Mouse (Mus musculus) induced T-regulatory cell, adult 2 months (primary cell): ENCODE measurements around the gene Kif13a.
A peak's percentile ranks its signal among the peaks of the same experiment; 100 is the strongest.

ENCODE experiments used
- DNase-seq: peaks from one replicate; pipeline ENCODE4 v3.0.0-alpha.2; 2012; ENCODE audit warnings: low read depth

Gene Kif13a

GRCm38 (mm10) chr13:46777461-46777860 lies 152.2 kb downstream of the Kif13a start:
- DNase-seq: no peak

- DNase-seq: no peak
These were observed 152.9 kb downstream of the Kif13a start for GRCm38 (mm10) chr13:46776636-46777305.

GRCm38 (mm10) chr13:46774998-46775397 lies 154.7 kb downstream of the Kif13a start:
- DNase-seq: no peak

DNA sequence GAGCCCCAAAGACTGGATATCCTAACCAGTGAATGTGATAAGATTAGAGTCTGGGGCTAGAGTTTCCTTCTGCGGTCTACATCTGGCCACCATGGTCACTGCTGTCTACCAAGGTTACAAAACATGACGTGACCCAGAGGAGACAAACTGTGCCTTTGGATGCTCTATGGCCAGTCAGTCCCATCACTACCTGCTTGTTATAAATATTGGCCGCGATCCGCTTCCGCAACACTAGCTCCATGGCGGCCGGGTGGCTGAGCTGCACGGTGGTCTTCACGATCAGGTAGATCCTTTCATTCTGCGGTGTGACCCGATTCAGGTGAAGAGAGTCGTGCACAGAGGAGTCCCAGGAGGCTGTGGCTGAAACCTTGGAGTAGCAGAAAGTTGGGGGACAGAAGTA lies 157.1 kb downstream of the Kif13a start:
- no peak for DNase-seq

- DNase-seq: no peak
These were observed 164.3 kb downstream of the Kif13a start for GRCm38 (mm10) chr13:46765361-46765760.

- no peak for DNase-seq
These were observed 166.5 kb downstream of the Kif13a start for GRCm38 (mm10) chr13:46763210-46763609.

GRCm38 (mm10) chr13:46760921-46761320 lies 168.7 kb downstream of the Kif13a start:
- DNase-seq: no peak

DNA sequence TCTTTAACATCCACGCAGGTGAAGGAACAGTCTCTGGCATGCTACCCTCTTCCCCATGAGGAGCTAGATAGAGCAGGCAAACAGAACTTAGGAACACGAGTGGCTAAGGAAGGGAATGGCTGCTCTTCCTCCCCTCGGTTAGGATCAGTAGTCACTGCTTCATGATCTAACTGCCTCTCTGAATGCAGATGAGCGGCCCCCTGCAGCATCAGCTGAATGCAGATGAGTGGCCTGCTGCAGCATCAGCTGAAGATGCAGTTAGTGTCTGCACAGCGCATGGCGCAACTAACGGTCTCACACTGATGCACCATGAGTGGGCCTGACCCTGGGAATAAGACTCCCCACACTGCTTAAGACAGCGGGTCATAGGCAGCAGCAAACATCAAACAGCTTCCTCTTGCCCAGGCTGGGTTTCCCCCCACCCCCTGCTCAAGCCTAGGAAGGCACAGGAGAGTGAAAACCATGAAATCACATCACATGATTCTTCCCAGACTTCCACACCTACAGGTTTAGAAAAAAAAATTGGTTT lies 170.3 kb downstream of the Kif13a start:
- no peak for DNase-seq

DNA sequence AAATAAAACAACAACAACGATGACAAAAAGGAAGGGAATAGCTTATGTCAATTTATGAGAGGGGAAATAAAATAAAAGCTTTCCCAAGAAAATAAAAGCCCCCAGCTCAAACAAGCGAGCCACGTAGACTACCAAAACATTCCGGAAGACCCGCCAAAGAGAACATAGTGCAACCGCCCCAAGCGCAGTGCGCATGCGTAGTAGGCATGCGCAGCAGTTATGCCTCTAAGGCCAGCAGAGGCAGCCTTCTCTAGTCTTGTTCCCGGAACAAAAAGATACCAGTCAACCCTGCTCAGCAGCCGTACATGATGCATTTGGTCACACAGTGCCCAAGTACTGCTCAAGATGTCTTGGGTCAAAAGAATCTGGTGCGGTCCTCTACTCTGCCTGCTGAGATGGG lies 171.0 kb downstream of the Kif13a start:
- DNase-seq: no peak

DNA sequence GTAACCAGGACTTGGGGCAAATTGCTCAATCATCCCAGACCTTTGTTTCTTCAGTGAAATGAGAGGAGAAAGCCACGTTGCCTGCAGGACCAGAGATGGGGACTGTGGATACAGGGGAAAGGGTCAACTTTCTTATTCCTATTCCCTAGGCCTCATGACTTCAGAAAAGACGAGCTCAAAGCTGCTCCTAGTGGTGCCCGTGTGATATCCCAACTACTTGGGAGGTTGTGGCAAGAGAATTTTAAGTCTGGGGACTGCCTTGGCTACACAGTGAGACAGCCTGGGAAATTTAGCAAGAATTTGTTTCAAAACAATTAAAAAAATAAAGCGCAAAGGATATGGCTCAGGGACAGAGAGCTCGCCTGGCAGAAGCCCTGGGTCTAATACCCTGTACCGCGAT lies 171.7 kb downstream of the Kif13a start:
- no peak for DNase-seq

DNA sequence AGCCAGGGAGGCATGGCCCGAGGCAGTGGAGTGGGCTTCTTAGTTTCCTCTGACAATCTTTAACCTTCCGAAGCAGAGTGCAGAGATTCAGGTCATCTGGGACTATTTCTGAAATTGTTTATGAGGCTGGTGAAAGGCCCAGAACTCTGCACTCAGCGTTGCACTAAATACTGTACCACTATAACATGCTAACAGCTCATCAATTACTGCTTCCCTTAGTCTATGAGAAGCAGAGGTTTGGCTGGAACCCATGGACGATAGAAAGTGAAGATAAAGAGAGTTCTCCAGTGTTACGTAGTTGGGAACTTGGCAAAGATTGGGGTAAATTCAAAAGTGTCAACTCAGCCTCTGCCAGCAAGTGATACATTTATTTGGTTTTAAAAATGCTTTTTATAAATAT lies 176.4 kb downstream of the Kif13a start:
- no peak for DNase-seq

GRCm38 (mm10) chr13:46752566-46753229 lies 177.0 kb downstream of the Kif13a start:
- no peak for DNase-seq

DNA sequence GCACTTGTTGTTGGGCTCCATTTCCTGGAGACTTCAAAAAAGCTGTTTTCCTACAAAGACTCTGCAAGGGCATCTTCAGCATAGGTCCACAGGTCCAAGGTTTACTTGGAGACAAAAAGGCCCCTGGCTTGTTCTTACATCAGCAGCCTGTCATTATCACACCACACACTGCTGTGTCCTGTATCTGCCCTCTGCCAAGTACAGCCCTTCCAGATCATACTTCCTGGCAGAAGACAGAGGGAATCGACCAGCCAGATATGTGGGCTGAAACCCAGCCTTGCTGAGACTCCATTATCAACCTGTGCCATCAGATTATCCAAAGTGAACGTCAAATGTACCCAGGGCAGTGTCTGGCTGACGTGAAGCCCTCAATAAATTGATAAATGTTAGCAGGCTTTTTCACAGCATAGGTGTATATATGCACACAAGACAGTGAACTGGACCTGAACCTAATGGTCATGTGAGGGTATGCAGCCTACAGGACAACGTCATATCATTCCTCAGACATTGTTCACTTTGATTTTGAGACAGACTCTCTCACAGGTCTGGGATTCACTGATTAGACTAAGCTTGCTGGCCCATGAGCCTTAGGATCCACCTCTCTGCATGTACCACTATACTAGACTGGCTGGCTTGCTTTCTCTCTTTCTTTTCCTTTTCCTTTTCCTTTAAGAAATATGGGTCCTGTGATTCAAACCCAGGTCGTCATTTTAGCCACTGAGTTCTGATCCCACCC lies 181.4 kb downstream of the Kif13a start:
- no peak for DNase-seq

DNA sequence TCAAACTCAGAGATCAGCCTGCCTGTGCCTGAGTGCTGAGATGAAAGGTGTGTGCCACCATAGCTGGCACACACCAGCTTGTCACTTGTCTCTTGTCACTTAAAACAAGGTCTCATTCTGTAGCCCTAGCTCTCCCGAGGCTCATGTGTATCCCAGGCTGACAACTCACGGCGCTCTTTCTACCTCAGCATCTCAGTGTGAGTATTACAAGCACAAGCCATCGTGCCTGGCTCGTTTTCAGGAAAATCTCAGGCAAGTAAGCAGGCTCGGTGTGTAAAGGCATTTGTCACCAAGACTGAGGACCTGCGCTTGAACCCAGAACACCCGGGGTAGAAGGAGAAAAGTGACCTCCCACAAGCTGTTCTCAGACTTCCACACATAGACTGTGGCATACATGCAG lies 185.8 kb downstream of the Kif13a start:
- no peak for DNase-seq

- no peak for DNase-seq
These were observed 187.3 kb downstream of the Kif13a start for GRCm38 (mm10) chr13:46742367-46742766.

GRCm38 (mm10) chr13:46739426-46739825 lies 190.2 kb downstream of the Kif13a start:
- no peak for DNase-seq

DNA sequence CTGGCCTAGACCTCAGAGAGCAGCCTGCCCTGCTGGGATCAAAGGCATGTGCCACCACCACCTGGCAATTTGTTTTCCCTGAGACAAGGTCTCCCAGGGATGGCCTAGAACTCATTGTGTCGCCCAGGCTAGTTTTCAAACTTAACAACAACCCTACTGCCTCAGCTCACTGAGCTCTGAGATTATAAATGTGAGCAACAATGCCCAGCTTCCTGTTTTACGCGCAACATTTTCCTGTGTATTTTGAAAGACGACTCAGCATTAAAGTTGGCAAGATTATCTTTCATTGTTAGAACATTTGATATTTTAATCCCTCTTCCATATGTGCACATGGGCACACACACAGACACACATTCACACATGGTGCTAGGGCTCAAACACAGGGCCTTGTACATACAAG lies 192.2 kb downstream of the Kif13a start:
- DNase-seq: peak; percentile 40

DNA sequence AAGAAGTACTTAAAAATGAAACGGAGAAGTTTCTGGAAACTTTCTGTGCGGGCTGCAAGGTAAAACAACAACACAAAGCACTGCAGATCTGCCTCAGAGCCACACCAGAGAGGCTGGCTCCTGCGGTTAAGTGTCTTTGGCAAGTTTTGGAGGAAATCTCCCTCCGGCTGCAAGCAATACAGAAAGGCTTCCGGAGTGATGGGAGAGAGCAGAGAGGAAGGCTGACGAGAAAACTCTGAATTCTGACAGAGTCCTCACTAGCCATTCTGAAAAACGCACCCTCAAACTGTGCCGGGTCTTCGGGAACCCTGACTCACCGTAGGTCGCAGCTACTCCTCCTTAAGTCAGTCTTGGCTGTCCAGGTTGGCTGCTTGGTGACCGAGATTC lies 193.2 kb downstream of the Kif13a start:
- DNase-seq: peak; percentile 79

DNA sequence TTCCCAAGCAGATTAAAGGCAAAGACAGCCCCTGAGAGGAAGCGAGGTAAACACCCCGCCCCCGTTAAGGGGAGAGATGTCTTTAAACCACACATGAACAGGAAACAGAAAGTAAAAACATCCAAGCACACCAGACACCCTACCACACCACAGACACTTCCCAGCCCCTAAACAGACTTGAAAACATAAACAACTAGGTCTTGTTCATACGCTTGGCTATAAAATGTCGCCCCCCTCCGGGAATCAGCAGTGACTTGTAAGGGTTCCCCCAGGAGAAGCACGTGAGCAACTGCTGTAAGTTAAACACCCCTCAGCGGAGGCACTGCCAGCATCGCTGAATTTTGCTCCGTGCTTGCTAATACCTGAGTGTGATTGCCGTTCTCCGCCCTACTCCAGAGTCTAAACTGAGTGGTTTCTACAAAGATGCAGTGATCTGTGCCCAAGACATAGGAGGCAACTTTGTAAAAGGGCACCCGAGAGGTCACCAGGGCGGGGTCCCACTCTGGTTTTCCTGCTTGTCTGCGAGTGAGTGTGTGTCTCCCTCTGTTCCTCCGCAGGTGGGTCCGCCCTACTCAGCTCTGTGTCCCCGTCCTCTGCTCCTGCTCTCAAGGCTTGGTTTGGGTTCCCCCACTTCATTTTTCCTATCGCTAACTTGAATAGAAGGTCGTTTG lies 193.7 kb downstream of the Kif13a start:
- DNase-seq: peak; percentile 91

DNA sequence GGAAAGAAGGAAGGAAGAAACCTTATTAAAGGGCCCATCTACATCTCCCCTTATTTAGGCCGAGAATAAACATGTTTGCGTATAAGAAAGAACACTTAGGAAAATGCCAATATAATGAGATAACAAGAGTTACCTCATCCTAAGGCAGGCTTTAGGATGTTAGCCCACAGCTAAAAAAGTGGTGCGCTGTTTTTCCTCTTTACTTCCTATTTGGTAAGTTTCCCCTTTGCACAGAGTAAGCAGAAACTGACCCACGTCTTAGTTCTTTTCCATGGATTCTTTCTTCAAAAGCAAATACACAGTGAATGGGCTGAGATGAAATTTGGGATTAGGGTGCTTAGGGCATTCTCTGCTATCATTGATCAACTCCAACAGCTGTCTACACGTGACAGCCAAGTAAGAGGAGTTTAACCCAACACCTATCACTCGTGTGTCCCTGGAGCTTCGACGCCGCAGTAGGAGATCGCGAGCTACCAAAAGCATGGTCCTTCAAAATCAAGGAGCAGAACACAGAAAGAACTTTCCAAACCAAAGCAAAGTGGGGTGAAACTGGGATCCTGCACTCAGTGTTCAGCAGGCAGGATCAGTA lies 194.4 kb downstream of the Kif13a start:
- DNase-seq: no peak

GRCm38 (mm10) chr13:46729998-46730397 lies 199.7 kb downstream of the Kif13a start:
- DNase-seq: no peak

GRCm38 (mm10) chr13:46728411-46728810 lies 201.3 kb downstream of the Kif13a start:
- DNase-seq: peak; percentile 60
